Mouse (Mus musculus): ENCODE measurements around the gene Gm11487. TPM values are rescaled to one million over a fixed set of nuclear protein-coding genes. Genes with fewer than 3 reads are reported as not detected.
"Not testable (repeated sequence)": the region's sequence is repeated elsewhere in the genome, so short reads cannot be mapped to it uniquely, and the experiment has no call there.

The Gm11487 gene
- total RNA-seq (2021), result not detected

DNA sequence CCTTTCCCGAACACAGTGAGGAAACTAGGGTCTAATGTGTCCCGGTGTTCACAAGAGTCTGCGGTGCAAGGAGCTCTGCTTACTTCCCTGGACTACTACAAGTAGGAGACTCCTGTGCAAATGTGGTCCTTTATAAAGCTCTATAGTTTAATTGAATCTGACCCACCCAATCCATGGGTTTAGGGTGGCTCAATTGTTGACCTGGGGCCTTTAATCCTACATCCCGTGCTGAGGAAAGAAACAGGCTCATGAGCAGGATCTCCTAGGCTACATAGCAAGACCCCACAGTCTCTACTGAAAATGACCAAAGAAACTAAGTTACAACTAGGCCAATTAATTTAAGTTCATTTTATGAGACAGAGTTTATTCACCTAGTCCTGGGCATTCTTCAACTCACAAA is at the start of gene Gm11487:
Gene Gm11487 (minus strand): TSS at position 101 of the 400 bp plus-strand sequence.
- DNase-seq, result not testable (repeated sequence)

DNA sequence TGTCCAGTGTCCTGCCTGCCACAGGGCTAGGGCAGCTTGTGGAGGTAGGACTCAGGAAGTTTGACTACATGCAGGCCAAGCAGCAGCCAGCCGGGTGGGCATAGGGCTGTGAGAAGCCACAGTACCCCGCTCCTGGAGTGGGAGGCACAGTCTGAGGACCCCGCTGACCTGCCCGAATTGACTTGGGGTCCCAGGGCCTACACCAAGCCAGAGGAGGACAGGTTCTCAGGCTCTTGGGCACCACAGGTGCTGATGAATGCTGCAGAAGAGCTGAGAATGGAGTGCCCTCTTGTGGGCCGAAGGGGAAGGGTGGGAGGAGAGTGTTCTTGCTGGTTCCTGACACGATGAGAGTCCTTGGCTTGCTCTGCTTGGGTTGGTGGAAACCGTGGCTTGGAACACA is 39.8 kb upstream of the Gm11487 start:
- no peak for DNase-seq

DNA sequence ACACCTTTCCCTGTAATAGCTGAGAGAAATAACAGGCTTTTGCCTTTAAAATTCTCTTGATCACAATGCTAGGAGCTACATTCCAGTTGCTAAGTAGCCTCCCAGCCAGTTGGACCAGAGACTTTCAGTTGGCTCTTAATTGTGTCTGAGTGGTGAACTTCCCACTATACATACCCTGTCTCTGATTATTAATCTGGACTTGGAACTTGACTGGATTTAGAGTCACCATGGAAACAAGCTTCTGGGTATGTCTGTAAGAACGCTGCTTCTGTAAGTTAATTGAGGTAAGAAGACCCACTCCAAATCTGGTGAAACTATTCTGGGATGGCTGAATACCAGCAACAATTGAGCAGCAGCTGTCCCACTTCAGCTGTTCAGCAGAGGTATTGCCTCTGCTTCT is 37.7 kb upstream of the Gm11487 start:
- DNase-seq, result no peak

DNA sequence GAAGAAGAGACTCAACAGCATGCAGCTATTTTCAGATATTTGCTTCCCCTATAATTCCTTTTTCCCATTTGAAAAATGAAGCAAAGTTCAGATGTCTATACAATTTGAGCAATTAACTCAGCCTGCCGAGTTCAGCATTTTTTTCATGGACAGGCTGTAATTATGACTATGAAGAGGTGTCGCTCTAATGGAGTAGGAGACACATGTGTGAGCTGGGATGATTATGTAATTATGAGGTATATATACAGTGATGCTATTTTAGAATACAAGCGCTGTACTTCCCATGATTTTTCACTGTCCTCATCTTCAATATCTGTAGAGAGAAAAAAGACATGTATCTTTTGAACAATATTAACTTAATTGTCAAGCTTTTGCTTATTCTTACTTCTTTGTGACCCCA is 21.0 kb upstream of the Gm11487 start:
- no peak for DNase-seq

DNA sequence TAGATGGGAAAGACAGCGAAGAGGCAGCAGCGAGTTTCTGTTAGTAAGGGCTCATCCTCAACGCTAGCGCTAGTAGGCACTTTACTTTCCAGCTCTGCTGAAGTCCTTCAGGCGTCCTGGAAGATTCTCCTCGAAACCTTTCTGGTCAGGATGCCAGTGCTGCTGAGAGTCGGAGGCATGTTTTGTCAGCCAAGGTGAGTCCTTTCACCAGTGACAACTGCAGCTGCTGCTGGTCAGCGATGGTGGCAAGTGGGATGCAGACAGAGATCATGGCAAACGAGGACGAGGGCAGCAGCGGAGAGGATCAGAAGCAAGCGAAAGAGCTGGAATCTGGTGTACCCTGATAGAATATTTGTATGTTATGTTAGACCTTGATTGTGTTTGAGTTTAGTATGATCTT is 18.2 kb upstream of the Gm11487 start:
- no peak for DNase-seq

DNA sequence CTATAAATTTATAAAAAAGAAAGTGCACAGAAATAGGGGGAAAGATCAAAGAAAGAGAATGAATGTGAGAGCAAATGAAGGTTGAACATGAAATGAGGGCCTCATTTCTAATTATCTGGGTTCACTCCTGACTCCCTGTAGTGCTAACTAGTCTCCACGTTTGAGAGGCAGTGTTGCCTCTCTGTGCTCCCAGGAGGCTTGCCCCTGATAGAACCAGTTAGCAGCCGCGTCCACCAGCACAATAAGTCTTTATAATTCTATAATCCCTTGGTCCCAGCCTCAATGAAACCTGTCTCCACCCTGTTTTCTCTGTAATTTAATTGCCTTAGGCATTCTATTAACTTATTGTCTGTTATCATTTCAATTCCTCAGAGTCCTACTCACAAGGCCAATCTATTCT is 38.3 kb downstream of the Gm11487 start:
- DNase-seq, result no peak

Other genes starting within 250 kb of the Gm11487 start
- gene Gm11238, start 202.8 kb upstream of the Gm11487 start, total RNA-seq (2021), result not detected
- not detected for gene Gm11237, start 217.9 kb upstream of the Gm11487 start, total RNA-seq (2021)
- gene Gm11236, start 233.0 kb upstream of the Gm11487 start, total RNA-seq (2021), result not detected